Mouse (Mus musculus) limb, embryonic 15.5 days (tissue): ENCODE results near the gene Abtb2. TPM values are rescaled to one million over a fixed set of nuclear protein-coding genes. Genes with fewer than 3 reads are reported as not detected.

Source experiments
- ATAC-seq: fragments of 200-750 bp; cut with Nextera tagmentation; 2 replicates; pipeline ENCODE4 v1.8.0; 2017; ENCODE audit warnings: low read depth, moderate TSS enrichment; ENCODE audit not compliant: insufficient number of reproducible peaks, low FRiP score, low TSS enrichment
- H3K27ac ChIP-seq: fragments of 300-500 bp; sonication (generic); 2 replicates; pipeline ENCODE4 v1.5.1; 2015; ENCODE audit warnings: moderate library complexity, mild to moderate bottlenecking, inconsistent platforms
- H3K27me3 ChIP-seq: fragments of 300-500 bp; sonication (generic); 2 replicates; pipeline ENCODE4 v1.6.1; 2015; ENCODE audit warnings: inconsistent platforms
- H3K36me3 ChIP-seq: fragments of 300-500 bp; sonication (generic); 2 replicates; pipeline ENCODE4 v1.6.1; 2015; ENCODE audit warnings: inconsistent platforms
- H3K4me1 ChIP-seq: fragments of 300-500 bp; sonication (generic); 2 replicates; pipeline ENCODE4 v1.6.1; 2015; ENCODE audit warnings: inconsistent platforms
- H3K4me2 ChIP-seq: fragments of 300-500 bp; sonication (generic); 2 replicates; pipeline ENCODE4 v1.6.1; 2015; ENCODE audit warnings: mild to moderate bottlenecking, inconsistent platforms
- H3K4me3 ChIP-seq: fragments of 300-500 bp; sonication (generic); 2 replicates; pipeline ENCODE4 v1.5.1; 2015; ENCODE audit warnings: mild to moderate bottlenecking, inconsistent platforms
- H3K9ac ChIP-seq: fragments of 300-500 bp; sonication (generic); 2 replicates; pipeline ENCODE4 v1.6.1; 2015; ENCODE audit warnings: inconsistent platforms
- H3K9me3 ChIP-seq: fragments of 300-500 bp; sonication (generic); 2 replicates; pipeline ENCODE4 v1.6.1; 2016; ENCODE audit warnings: inconsistent platforms
- WGBS: fragments of 180-500 bp; shearing (Covaris S2); methylation state at CpG from one replicate; pipeline ENCODE4 v1.1.7; 2015; 5-methylcytosine and 5-hydroxymethylcytosine counted together
- polyA plus RNA-seq: library from polyadenylated mRNA; unstranded; fragments of >200 nt; fragmentation: Nextera tagmentation; extraction: Ambion mirVana; gene quantifications from 2 replicates; pipeline ENCODE4 v1.2.1, GENCODE M21; 2015

The Abtb2 gene
- polyA plus RNA-seq, 1 experiment from 2014 or later, result 16.7 TPM

DNA sequence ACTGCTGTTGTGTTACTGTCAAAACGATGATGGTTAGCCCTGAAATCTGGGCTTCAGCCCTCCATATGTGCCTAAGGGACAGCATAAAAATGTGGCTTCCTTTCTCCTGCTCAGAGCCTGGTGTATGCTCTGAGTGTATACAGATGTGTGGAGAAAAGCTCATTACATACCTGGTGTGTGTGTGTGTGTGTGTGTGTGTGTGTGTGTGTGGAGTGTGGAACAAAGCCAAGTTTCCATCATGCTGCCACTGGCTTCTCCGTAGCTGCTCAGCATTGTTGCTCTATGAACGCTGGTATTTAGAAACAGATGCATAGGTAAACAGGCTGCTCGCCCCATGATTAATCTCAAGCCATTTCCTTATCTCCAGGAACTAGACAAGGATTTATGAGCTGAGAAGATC is 137.8 kb downstream of the Abtb2 start:
- Histone ChIP-seq H3K4me1 (peaks cover 36% of the 10 kb centered on the region), H3K27ac (0 out of 2 replicates have a peak overlapping the region, but pooled peaks have one; percentile 22), H3K36me3 (peaks cover 44% of the 10 kb centered on the region), H3K27me3 (peaks cover 6% of the 10 kb centered on the region; the same call in 1 of the 2 replicates), H3K9ac (no peak overlapping the region), H3K4me3 (no peak overlapping the region), H3K9me3 (no peaks in the 10 kb centered on the region), H3K4me2 (no peak overlapping the region)
- no peak for ATAC-seq
- WGBS, result 38% methylated on average over 4 of the region's 4 CpGs

DNA sequence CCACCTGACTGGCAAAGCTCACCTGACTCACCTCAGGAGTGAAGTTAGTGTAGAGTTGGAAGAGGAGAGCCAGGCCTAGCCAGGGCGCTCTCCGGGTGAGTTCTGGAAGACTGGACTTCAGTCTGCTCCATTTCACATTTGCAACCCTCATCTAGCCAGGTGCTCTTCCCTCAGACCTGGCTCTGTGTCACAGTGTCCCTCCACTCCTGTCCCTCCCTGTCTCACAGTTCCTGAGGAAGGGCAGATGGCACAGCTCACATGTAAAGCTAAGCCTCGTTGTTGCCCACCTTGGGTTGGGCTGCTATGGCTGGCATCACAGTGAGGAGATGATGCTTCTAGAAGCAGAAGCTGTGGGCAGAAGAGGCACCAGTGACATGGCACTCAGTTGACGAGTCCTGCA is 139.7 kb downstream of the Abtb2 start:
- no peak overlapping the region for H3K4me3 ChIP-seq
- peaks cover 3% of the 10 kb centered on the region; the same call in 1 of the 2 replicates for H3K27me3 ChIP-seq
- WGBS, result 64% methylated on average over 4 of the region's 4 CpGs
- H3K4me1 ChIP-seq, result peaks cover 30% of the 10 kb centered on the region
- ATAC-seq, result no peak
- H3K9me3 ChIP-seq, result no peaks in the 10 kb centered on the region
- H3K36me3 ChIP-seq, result peaks cover 63% of the 10 kb centered on the region
- no peak overlapping the region for H3K9ac ChIP-seq
- H3K27ac ChIP-seq, result no peak overlapping the region
- H3K4me2 ChIP-seq, result no peak overlapping the region

DNA sequence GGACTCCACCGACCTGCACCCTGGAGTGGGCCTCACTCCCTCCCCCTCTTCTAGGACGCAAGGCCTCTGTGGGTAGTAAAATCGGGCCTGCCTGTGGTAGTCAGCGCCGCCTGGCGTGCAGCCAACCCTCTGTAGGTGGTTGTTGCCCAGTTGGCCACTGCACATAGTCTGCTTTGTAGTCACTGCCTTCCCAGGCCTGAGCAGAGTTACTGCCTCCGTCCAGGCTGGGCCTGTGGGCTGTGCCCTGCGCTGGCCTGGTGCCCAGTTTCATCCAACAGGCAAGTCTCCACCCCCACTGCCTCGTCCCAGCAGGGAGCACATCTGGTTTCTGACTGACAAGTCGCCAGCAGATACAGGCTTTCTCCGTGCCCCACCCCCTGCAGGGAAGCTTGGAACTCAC is 140.1 kb downstream of the Abtb2 start:
- peaks cover 65% of the 10 kb centered on the region for H3K36me3 ChIP-seq

DNA sequence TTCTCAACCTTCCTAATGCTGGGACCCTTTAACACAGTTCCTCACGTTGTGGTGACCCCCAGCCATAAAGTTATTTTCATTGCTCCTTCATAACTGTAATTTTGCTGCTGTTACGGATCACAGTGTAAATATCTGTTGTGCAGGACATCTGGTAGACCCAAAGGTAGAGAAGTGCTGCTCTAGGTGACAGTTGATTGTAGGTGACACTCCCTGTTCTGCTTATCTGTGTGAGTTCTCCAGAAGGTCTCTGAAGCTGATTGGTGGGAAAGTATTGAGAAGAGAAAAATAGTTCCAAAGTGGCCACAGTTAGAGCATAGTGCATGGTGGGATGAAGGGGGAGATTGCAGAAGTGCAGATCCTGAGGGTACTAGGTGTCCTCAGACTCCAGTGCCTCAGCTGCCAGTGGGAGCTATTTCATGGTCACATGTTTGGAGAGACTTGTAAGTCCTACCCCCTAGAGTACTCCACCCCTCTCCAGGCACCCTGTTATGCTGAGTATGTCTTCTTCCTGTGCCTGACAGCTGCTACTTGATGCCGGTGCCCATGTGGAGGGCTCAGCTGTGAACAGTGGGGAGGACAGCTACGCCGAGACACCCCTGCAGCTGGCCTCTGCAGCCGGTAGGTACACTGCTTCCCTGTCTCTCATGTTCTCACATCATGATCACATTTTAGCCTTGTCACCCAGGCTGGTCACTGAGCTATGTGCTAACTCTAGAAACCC is 141.1 kb downstream of the Abtb2 start:
- Histone ChIP-seq H3K9me3 (no peaks in the 10 kb centered on the region), H3K27ac (0 out of 2 replicates have a peak overlapping the region, but pooled peaks have one; percentile 6), H3K9ac (no peak overlapping the region), H3K4me2 (no peak overlapping the region), H3K27me3 (no peaks in the 10 kb centered on the region), H3K36me3 (peaks cover 66% of the 10 kb centered on the region), H3K4me1 (peaks cover 30% of the 10 kb centered on the region), H3K4me3 (no peak overlapping the region)
- ATAC-seq, result no peak
- 73% methylated on average over 6 of the region's 6 CpGs for WGBS

More for the DNA sequence above, 140.1 kb downstream of the Abtb2 start:
- no peak overlapping the region for H3K9ac ChIP-seq
- no peak overlapping the region for H3K4me2 ChIP-seq
- H3K4me1 ChIP-seq, result peaks cover 30% of the 10 kb centered on the region
- H3K4me3 ChIP-seq, result no peak overlapping the region
- H3K9me3 ChIP-seq, result no peaks in the 10 kb centered on the region
- WGBS, result 7% methylated on average over 11 of the region's 11 CpGs
- H3K27ac ChIP-seq, result 0 out of 2 replicates have a peak overlapping the region, but pooled peaks have one; percentile 6
- H3K27me3 ChIP-seq, result no peaks in the 10 kb centered on the region
- peak; percentile 58; the same call in 1 of the 2 replicates for ATAC-seq

DNA sequence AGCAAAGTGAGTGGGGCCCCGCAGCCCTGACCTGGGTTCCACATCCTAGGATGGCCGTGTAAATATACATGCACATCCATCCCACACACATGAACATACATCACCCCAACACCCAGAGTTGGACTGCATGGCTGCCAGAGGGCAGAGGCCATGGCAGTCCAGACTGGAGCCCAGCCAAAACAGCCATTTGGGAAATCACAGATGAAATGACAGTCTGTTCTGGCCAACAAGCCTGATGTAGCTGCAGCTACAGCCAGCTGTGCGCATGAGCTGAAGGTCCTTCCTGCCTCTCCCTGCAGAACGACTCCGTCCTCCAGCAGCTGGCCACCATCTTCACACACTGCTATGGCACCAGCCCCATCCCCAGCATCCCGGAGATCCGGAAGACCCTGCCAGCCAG is 144.7 kb downstream of the Abtb2 start:
- H3K4me1 ChIP-seq, result peaks cover 15% of the 10 kb centered on the region
- H3K27ac ChIP-seq, result no peak overlapping the region
- no peaks in the 10 kb centered on the region for H3K27me3 ChIP-seq
- WGBS, result 83% methylated on average over 7 of the region's 7 CpGs
- no peak overlapping the region for H3K4me3 ChIP-seq
- H3K9ac ChIP-seq, result no peak overlapping the region
- ATAC-seq, result no peak
- H3K4me2 ChIP-seq, result no peak overlapping the region
- peaks cover 83% of the 10 kb centered on the region for H3K36me3 ChIP-seq
- no peaks in the 10 kb centered on the region for H3K9me3 ChIP-seq

DNA sequence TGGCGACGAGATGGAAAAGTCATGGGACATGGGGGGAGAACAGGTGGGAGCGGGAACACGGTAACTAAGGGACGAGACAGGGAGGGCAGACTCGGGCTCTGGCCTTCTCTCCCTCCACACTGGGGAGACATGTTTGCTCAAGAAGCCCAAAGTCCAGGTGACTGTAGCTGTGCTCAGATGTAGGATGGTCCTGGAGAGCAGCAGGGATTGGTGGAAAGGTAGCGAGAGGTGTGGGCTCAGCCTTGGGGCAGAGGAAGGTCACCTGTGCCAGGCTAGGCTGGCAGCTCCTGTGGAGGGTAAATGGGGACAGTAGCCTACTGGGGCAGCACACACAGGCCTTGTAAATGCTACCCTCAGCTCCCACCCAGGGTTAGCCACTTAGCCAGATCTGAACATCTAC is 147.7 kb downstream of the Abtb2 start:
- Histone ChIP-seq H3K36me3 (peaks cover 93% of the 10 kb centered on the region), H3K9ac (no peak overlapping the region), H3K27me3 (no peaks in the 10 kb centered on the region), H3K4me3 (no peak overlapping the region), H3K27ac (no peak overlapping the region), H3K9me3 (no peaks in the 10 kb centered on the region), H3K4me1 (no peaks in the 10 kb centered on the region; the same call in 1 of the 2 replicates), H3K4me2 (no peak overlapping the region)
- ATAC-seq, result no peak
- 89% methylated on average over 7 of the region's 7 CpGs for WGBS

DNA sequence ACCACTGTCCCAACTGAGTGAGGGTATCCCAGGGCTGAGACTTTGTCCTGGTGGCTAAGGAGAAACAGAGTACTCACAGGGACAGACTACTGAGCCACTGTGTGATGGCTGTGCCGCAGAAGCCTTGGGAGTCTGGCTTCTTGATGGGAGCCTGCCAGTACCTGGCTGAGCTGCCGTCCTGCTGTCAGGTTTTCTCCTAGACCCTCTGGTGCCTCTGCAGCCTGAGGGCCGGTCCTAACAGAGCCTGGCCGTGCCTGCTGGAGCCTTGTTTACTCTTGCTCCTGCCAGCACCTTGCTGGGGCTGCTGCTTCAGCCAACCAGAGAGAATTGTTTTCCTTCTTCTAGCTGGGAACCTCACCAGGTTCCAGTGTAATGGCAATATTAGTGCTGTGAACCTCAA is 148.3 kb downstream of the Abtb2 start:
- H3K9me3 ChIP-seq, result no peaks in the 10 kb centered on the region
- H3K27ac ChIP-seq, result no peak overlapping the region
- no peak overlapping the region for H3K9ac ChIP-seq
- peaks cover 87% of the 10 kb centered on the region for H3K36me3 ChIP-seq
- H3K4me3 ChIP-seq, result no peak overlapping the region
- no peaks in the 10 kb centered on the region for H3K27me3 ChIP-seq
- H3K4me2 ChIP-seq, result no peak overlapping the region
- WGBS, result 62% methylated on average over 4 of the region's 4 CpGs
- no peaks in the 10 kb centered on the region; the same call in 1 of the 2 replicates for H3K4me1 ChIP-seq
- no peak for ATAC-seq

DNA sequence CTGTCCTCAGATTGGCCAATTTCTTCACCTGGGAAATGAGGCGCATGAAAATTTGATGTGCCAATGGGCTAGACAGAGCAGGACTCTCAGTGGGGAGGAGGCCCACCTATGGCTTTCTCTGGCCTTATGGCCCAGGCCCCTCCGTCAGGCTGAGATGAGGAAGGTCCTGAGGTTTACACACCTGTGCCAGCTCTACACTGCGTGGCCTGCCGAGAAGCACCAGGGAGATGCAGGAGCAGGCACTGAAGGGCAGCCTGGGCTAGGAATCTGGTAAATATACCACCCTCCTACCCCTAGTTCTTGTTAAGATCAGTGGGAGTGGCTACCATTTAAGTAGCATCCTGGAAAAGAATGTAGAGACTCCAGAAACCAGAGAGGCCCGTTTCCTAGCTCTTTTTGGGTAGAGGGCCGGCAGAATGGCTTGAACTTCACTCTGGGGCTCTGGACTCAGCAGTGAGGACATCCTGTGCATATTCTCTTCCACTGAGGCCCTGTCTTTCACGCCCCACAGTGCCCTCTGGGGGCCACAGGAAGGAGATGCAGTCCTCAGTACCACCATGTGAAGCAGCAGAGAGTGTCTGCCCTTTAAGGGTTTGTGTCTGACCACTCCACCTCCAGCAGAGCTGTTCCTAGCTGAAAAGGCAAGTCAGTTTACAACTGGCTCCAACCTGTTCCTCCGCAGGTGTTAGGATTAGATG is 152.6 kb downstream of the Abtb2 start:
- no peak overlapping the region for H3K9ac ChIP-seq
- H3K27ac ChIP-seq, result no peak overlapping the region; the same call in 1 of the 2 replicates
- no peak overlapping the region for H3K4me2 ChIP-seq
- H3K27me3 ChIP-seq, result no peaks in the 10 kb centered on the region
- no peak overlapping the region for H3K4me3 ChIP-seq
- 55% methylated on average over 8 of the region's 8 CpGs for WGBS
- H3K4me1 ChIP-seq, result no peaks in the 10 kb centered on the region; the same call in 1 of the 2 replicates
- peaks cover 81% of the 10 kb centered on the region for H3K36me3 ChIP-seq
- no peak for ATAC-seq
- no peaks in the 10 kb centered on the region for H3K9me3 ChIP-seq

DNA sequence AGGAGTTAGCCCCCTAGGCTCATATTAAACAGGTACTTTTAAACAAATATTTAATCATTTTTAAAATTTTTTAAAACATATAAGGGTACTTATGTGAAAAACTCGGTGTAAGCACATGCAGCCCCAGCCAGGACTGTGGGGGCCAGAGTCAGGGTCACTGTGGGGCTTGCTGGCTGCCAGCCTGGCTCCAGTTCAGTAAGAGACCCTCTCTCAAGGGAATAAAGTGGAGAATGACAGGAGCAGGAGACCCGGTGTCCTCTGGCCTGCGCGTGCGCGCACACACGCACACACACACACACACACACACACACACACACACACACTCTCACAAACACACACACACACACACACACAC is 153.2 kb downstream of the Abtb2 start:
- Histone ChIP-seq H3K4me2 (no peak overlapping the region), H3K27ac (no peak overlapping the region), H3K4me1 (no peaks in the 10 kb centered on the region; the same call in 1 of the 2 replicates), H3K4me3 (no peak overlapping the region), H3K9ac (no peak overlapping the region), H3K27me3 (no peaks in the 10 kb centered on the region), H3K9me3 (no peaks in the 10 kb centered on the region), H3K36me3 (peaks cover 79% of the 10 kb centered on the region)
- WGBS, result 90% methylated on average over 7 of the region's 7 CpGs
- no peak for ATAC-seq

DNA sequence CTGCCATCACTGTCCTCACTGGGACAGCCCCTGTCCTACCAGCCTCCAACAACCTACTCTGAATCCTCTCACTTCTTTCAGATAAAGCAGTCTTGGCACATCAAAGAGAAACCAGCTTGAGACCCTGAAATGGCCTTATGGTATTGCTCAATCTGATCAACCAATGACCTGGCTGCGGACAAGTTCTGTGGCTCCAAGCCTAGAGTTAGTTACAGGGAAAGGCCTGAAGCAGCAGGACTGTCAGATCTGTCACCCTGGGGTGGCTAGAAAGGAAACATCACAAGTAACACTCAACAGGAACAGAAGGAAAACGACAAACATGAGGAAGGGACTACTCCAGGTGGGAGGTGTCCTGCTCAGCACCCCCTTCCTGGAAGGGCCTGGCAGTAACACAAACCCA is 158.4 kb downstream of the Abtb2 start:
- H3K4me1 ChIP-seq, result no peaks in the 10 kb centered on the region
- no peak overlapping the region for H3K4me3 ChIP-seq
- no peaks in the 10 kb centered on the region for H3K9me3 ChIP-seq
- 92% methylated on average over 2 of the region's 2 CpGs for WGBS
- H3K4me2 ChIP-seq, result no peak overlapping the region
- no peak overlapping the region for H3K27ac ChIP-seq
- no peak for ATAC-seq
- H3K27me3 ChIP-seq, result no peaks in the 10 kb centered on the region
- peaks cover 89% of the 10 kb centered on the region for H3K36me3 ChIP-seq
- H3K9ac ChIP-seq, result no peak overlapping the region

DNA sequence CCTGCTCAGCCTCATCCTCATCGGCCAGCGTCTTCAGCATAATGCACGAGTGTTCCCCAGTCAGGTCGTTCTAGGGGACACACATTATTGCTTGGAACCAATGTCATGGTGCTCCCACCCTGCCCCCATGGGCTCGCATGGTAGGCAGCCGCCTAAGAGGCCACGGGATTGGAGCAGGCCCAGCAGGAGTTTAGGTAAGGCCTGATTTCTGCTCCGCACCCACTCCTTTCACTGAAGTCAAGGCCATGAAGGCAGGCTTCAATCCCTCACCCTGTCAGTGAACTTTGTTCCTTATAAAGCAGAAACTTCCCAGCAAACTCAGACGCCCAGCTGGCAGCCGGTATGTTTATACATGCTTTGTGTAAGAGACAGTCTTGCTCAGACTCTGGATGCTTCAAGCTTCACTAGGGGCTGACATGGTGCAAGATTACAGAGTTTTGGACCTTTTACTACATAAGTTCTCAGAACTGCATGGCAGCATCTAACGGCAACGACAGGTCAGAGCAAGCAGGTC is 162.0 kb downstream of the Abtb2 start:
- no peak overlapping the region for H3K4me2 ChIP-seq
- H3K27ac ChIP-seq, result no peak overlapping the region
- no peaks in the 10 kb centered on the region for H3K9me3 ChIP-seq
- no peaks in the 10 kb centered on the region for H3K4me1 ChIP-seq
- H3K4me3 ChIP-seq, result no peak overlapping the region
- no peak for ATAC-seq
- WGBS, result 88% methylated on average over 12 of the region's 12 CpGs
- H3K36me3 ChIP-seq, result peaks cover 92% of the 10 kb centered on the region
- H3K9ac ChIP-seq, result no peak overlapping the region
- no peaks in the 10 kb centered on the region for H3K27me3 ChIP-seq

DNA sequence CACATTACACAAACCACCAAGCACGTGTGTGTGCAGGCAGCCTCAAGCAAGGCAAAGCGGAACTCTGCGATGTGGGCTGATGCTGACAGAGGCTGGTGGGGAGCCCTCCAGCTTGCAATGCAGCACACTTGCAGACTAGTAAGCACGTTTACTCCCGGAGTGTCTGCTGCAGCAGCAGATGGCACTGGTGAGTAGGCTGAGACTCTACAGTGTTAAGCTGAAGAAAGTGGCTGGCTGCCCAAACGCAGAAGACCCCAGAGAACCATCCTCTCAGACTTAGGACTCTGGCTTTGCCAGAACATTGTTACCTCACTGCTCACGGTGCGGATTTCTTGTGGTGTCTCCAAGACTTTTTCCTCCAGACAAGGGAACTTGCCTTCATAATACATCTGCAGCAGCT is 164.9 kb downstream of the Abtb2 start:
- Histone ChIP-seq H3K36me3 (peaks cover 91% of the 10 kb centered on the region), H3K27ac (no peak overlapping the region), H3K9ac (no peak overlapping the region), H3K4me2 (no peak overlapping the region), H3K4me3 (no peak overlapping the region), H3K4me1 (no peaks in the 10 kb centered on the region), H3K9me3 (no peaks in the 10 kb centered on the region), H3K27me3 (no peaks in the 10 kb centered on the region)
- ATAC-seq, result no peak
- 75% methylated on average over 8 of the region's 8 CpGs for WGBS
